Mouse (Mus musculus) lung, adult 2 months (tissue): ENCODE data around the gene Ccdc13. TPM values are rescaled to one million over a fixed set of nuclear protein-coding genes. Genes with fewer than 3 reads are reported as not detected.

Source experiments
- DNase-seq: peaks from one replicate; pipeline ENCODE4 v3.0.0; 2022
- H3K4me1 ChIP-seq: fragments of 200-500 bp; 2 replicates; pipeline ENCODE4 v1.6.1; 2011; ENCODE audit warnings: low read length; ENCODE audit not compliant: control insufficient read depth, insufficient read depth
- H3K4me3 ChIP-seq: fragments of 200-500 bp; replicated peaks from 2 replicates; pipeline ENCODE3; 2011; ENCODE audit warnings: low read depth, mild to moderate bottlenecking, control low read depth, low read length; ENCODE audit errors: extremely low read depth
- CTCF ChIP-seq: fragments of 200-500 bp; IDR thresholded peaks from 2 replicates; pipeline ENCODE4 v1.5.1; 2011; ENCODE audit warnings: mild to moderate bottlenecking, low read length, control low read depth; ENCODE audit not compliant: insufficient read depth
- POLR2A ChIP-seq: fragments of 200-500 bp; IDR thresholded peaks from 2 replicates; pipeline ENCODE4 v1.6.1; 2011; ENCODE audit warnings: low read depth, mild to moderate bottlenecking, control low read depth, low read length, borderline replicate concordance; ENCODE audit errors: extremely low read depth
- WGBS: fragments of 180-500 bp; shearing (Covaris S2); methylation state at CpG from one replicate; pipeline ENCODE4 v1.1.7; 2018; 5-methylcytosine and 5-hydroxymethylcytosine counted together
- polyA plus RNA-seq: library from polyadenylated mRNA; depleted of rRNA; stranded (reverse); fragments of >200 nt; gene quantifications from 2 replicates; pipeline ENCODE4 v1.2.3, GENCODE M21; 2012

Ccdc13 gene
- polyA plus RNA-seq, 1 experiment = 5.1 TPM

- TF ChIP-seq POLR2A = no peak
- no peak for TF ChIP-seq CTCF
- DNase-seq = no peak
- no peak overlapping the region for H3K4me3 ChIP-seq
- WGBS = 69% methylated on average over 6 of the region's 6 CpGs
- peaks cover 3% of the 10 kb centered on the region; the same call in 1 of the 2 replicates for H3K4me1 ChIP-seq
These were observed 29.0 kb upstream of the Ccdc13 start for GRCm38 (mm10) chr9:121868236-121868635.

GRCm38 (mm10) chr9:121867632-121868031, 28.4 kb upstream of the Ccdc13 start:
- no peak for DNase-seq
- 43% methylated on average over 6 of the region's 6 CpGs for WGBS
- TF ChIP-seq POLR2A (no peak), CTCF (no peak)
- Histone ChIP-seq H3K4me1 (peaks cover 3% of the 10 kb centered on the region; the same call in 1 of the 2 replicates), H3K4me3 (no peak overlapping the region)

- WGBS = 40% methylated on average over 3 of the region's 3 CpGs
- Histone ChIP-seq H3K4me1 (peaks cover 3% of the 10 kb centered on the region; the same call in 1 of the 2 replicates), H3K4me3 (no peak overlapping the region)
- DNase-seq = no peak
- TF ChIP-seq POLR2A (no peak), CTCF (no peak)
These were observed 26.3 kb upstream of the Ccdc13 start for GRCm38 (mm10) chr9:121865425-121866008.

- DNase-seq = no peak
- WGBS = 54% methylated on average over 4 of the region's 4 CpGs
- no peak overlapping the region for H3K4me3 ChIP-seq
- peaks cover 3% of the 10 kb centered on the region; the same call in 1 of the 2 replicates for H3K4me1 ChIP-seq
- TF ChIP-seq POLR2A = no peak
These were observed 25.6 kb upstream of the Ccdc13 start for GRCm38 (mm10) chr9:121864837-121865236.

- no peak for DNase-seq
- TF ChIP-seq CTCF (no peak), POLR2A (no peak)
- 84% methylated on average over 2 of the region's 2 CpGs for WGBS
- no peaks in the 10 kb centered on the region for H3K4me1 ChIP-seq
- no peak overlapping the region for H3K4me3 ChIP-seq
These were observed 21.7 kb upstream of the Ccdc13 start for GRCm38 (mm10) chr9:121860921-121861320.

- DNase-seq = no peak
- TF ChIP-seq CTCF (no peak), POLR2A (no peak)
- H3K4me1 ChIP-seq = peaks cover 2% of the 10 kb centered on the region; the same call in 1 of the 2 replicates
- WGBS = 91% methylated on average over 2 of the region's 2 CpGs
- no peak overlapping the region for H3K4me3 ChIP-seq
These were observed 20.1 kb upstream of the Ccdc13 start for GRCm38 (mm10) chr9:121859345-121859744.

- TF ChIP-seq POLR2A (no peak), CTCF (no peak)
- WGBS = 5% methylated on average over 6 of the region's 6 CpGs
These were observed 18.9 kb upstream of the Ccdc13 start, which contains the start of gene Higd1a for GRCm38 (mm10) chr9:121858153-121858488. Gene Higd1a, minus strand, starts transcription at chr9:121858362.

GRCm38 (mm10) chr9:121857474-121858152, 18.4 kb upstream of the Ccdc13 start:
- 2% methylated on average over 70 of the region's 70 CpGs for WGBS
- DNase-seq = peak; percentile 98
- TF ChIP-seq POLR2A (peak; percentile 90), CTCF (no peak)
- Histone ChIP-seq H3K4me1 (peaks cover 2% of the 10 kb centered on the region; the same call in 1 of the 2 replicates), H3K4me3 (peak overlapping the region; percentile 93)

More at GRCm38 (mm10) chr9:121858153-121858488, 18.9 kb upstream of the Ccdc13 start, which contains the start of gene Higd1a:
- no peak for DNase-seq
- Histone ChIP-seq H3K4me1 (peaks cover 2% of the 10 kb centered on the region; the same call in 1 of the 2 replicates), H3K4me3 (peak within 1 kb of the TSS; percentile 93)

- TF ChIP-seq POLR2A = peak; percentile 42; the same call in 1 of the 2 replicates
- TF ChIP-seq CTCF = no peak
- DNase-seq = no peak
- Histone ChIP-seq H3K4me3 (peak overlapping the region; percentile 93), H3K4me1 (peaks cover 2% of the 10 kb centered on the region; the same call in 1 of the 2 replicates)
- WGBS = under 1% methylated on average over 39 of the region's 39 CpGs
These were observed 17.6 kb upstream of the Ccdc13 start for GRCm38 (mm10) chr9:121856649-121857416.
